Comparison of ENCODE assay signal across 9 mouse cellular contexts in the genomic region with DNA sequence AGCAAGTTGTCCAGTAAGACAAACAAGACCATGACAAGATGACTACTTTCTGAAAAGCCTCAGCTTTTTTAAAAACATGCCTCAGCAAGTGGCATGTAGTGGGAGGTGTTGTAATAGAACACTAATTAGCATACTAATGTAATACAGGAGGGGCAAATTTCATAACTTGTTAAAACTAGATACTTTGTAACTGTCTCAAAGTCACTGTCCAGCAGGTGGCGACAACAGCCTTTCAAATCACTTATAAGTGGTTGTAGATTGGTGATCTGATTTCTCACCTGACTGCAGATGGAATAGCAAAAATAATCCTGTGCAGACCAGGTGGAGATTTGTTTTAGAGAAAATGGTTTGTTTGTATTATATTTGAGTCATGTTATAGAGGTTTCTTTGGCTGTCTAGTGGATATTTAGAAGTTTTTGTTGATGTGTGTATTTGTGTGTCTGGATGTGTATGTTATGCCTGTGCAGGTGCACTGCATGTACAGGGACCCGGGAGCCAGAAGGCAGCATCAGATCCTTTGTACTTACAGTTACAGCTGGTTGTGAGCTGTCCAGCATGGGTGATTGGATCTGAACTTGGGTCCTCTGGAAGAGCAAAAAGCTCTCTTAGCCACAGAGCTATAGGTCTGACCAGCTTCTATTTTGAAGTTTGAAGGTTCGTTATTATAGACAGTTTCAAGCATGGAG. TPM values are rescaled to one million over a fixed set of nuclear protein-coding genes. Genes with fewer than 3 reads are reported as not detected.
DNase-seq lines count a peak whose midpoint lies in the region; ATAC-seq and TF ChIP-seq lines count a peak whose summit lies in the region.
"Had no signal": no experiment of that assay in that cellular context is flagged by ENCODE, and none has a peak within 500 bp of the region (broad histone marks: within the 10 kb centered on the region; RNA-seq: fewer than 3 reads in every experiment).

No protein-coding gene starts in this region.

- H3K79me2 ChIP-seq in liver, adult 2 months (ENCODE audit: control insufficient read depth, insufficient read depth, low read length) = no peaks in the 10 kb centered on the region

- H3K9ac ChIP-seq in liver, adult 2 months (ENCODE audit: low read depth, low read length) = no peak overlapping the region
- H3K9ac ChIP-seq in liver, embryonic 11.5 days (ENCODE audit: low read depth, low read length) = no peak overlapping the region
- no peak overlapping the region for H3K9ac ChIP-seq in forebrain, embryonic 14.5 days (ENCODE audit: low read length)
- no peak overlapping the region for H3K9ac ChIP-seq in intestine, embryonic 14.5 days (ENCODE audit: low read length)
- no peak overlapping the region for H3K9ac ChIP-seq in midbrain, postnatal 0 days (replicated peaks; ENCODE audit: low read length, poor library complexity, severe bottlenecking)
- H3K9ac ChIP-seq: embryonic facial prominence, embryonic 13.5 days had no signal

- WGBS in liver, adult 2 months = 61% methylated on average over 3 of the region's 3 CpGs
- WGBS in liver, embryonic 11.5 days = 64% methylated on average over 3 of the region's 3 CpGs
- 64% methylated on average over 3 of the region's 3 CpGs for WGBS in forebrain, embryonic 14.5 days
- 64% methylated on average over 3 of the region's 3 CpGs for WGBS in intestine, embryonic 14.5 days
- WGBS in midbrain, postnatal 0 days = 65% methylated on average over 3 of the region's 3 CpGs

- no peaks in the 10 kb centered on the region for H3K9me3 ChIP-seq in liver, embryonic 11.5 days (ENCODE audit: control insufficient read depth, low read length)
- H3K9me3 ChIP-seq in forebrain, embryonic 14.5 days (replicated peaks; ENCODE audit: control insufficient read depth, low read length) = no peaks in the 10 kb centered on the region
- H3K9me3 ChIP-seq in intestine, embryonic 14.5 days (ENCODE audit: control insufficient read depth, low read length) = no peaks in the 10 kb centered on the region
- H3K9me3 ChIP-seq in midbrain, postnatal 0 days (ENCODE audit: low read length) = no peaks in the 10 kb centered on the region
- H3K9me3 ChIP-seq: embryonic facial prominence, embryonic 13.5 days had no signal

- TF ChIP-seq POLR2A in liver, adult 2 months (IDR thresholded peaks at IDR 0.05; ENCODE audit: extremely low read depth, insufficient read depth, low read length) = no peak
- TF ChIP-seq POLR2A in brain, embryonic 14.5 days (IDR thresholded peaks at IDR 0.05; ENCODE audit: borderline replicate concordance, extremely low read depth, insufficient read depth, insufficient read length, poor library complexity, severe bottlenecking) = no peak

- 0 out of 2 replicates have a peak, but pooled peaks have one; percentile 5 for TF ChIP-seq CTCF in liver, adult 2 months (IDR thresholded peaks at IDR 0.05; ENCODE audit: low read depth, low read length)
- peak; percentile 57; the same call in 1 of the 2 replicates for TF ChIP-seq CTCF in brain, embryonic 14.5 days (IDR thresholded peaks at IDR 0.05; ENCODE audit: borderline replicate concordance, extremely low read depth, insufficient read depth, insufficient read length)
- TF ChIP-seq CTCF in midbrain, postnatal 0 days (IDR thresholded peaks at IDR 0.05) = peak; percentile 88

- no peaks in the 10 kb centered on the region for H3K27me3 ChIP-seq in liver, adult 2 months (ENCODE audit: control insufficient read depth, insufficient read depth, low read length)
- H3K27me3 ChIP-seq in liver, embryonic 11.5 days (replicated peaks; ENCODE audit: control insufficient read depth, insufficient read depth, low read length) = no peaks in the 10 kb centered on the region
- no peaks in the 10 kb centered on the region for H3K27me3 ChIP-seq in forebrain, embryonic 14.5 days (replicated peaks; ENCODE audit: control insufficient read depth, insufficient read depth, low read length)
- no peaks in the 10 kb centered on the region for H3K27me3 ChIP-seq in intestine, embryonic 14.5 days (replicated peaks; ENCODE audit: control insufficient read depth, insufficient read depth, low read length)
- no peaks in the 10 kb centered on the region for H3K27me3 ChIP-seq in midbrain, postnatal 0 days (ENCODE audit: insufficient read depth, low read length)
- H3K27me3 ChIP-seq: embryonic facial prominence, embryonic 13.5 days had no signal

- no peak overlapping the region for H3K4me3 ChIP-seq in liver, adult 2 months (ENCODE audit: insufficient read depth, low read depth, low read length)
- H3K4me3 ChIP-seq in liver, embryonic 11.5 days (ENCODE audit: low read depth, low read length) = no peak overlapping the region
- no peak overlapping the region for H3K4me3 ChIP-seq in forebrain, embryonic 14.5 days (ENCODE audit: low read depth, low read length)
- H3K4me3 ChIP-seq in intestine, embryonic 14.5 days (ENCODE audit: low read depth, low read length) = no peak overlapping the region
- no peak overlapping the region for H3K4me3 ChIP-seq in midbrain, postnatal 0 days (ENCODE audit: low read depth, low read length)
- H3K4me3 ChIP-seq: embryonic facial prominence, embryonic 13.5 days had no signal

- H3K4me1 ChIP-seq in liver, adult 2 months (ENCODE audit: control insufficient read depth, insufficient read depth, low read length) = no peaks in the 10 kb centered on the region
- H3K4me1 ChIP-seq in liver, embryonic 11.5 days (replicated peaks; ENCODE audit: control insufficient read depth, insufficient read depth, low read length) = no peaks in the 10 kb centered on the region
- no peaks in the 10 kb centered on the region for H3K4me1 ChIP-seq in forebrain, embryonic 14.5 days (ENCODE audit: control insufficient read depth, insufficient read depth, low read length)
- no peaks in the 10 kb centered on the region for H3K4me1 ChIP-seq in intestine, embryonic 14.5 days (replicated peaks; ENCODE audit: control insufficient read depth, insufficient read depth, low read length)
- H3K4me1 ChIP-seq in midbrain, postnatal 0 days (ENCODE audit: insufficient read depth, low read length) = no peaks in the 10 kb centered on the region
- H3K4me1 ChIP-seq: embryonic facial prominence, embryonic 13.5 days had no signal

- peaks cover 7% of the 10 kb centered on the region; the same call in 1 of the 2 replicates for H3K36me3 ChIP-seq in liver, adult 2 months (ENCODE audit: control insufficient read depth, insufficient read depth, low read length)
- no peaks in the 10 kb centered on the region; the same call in 1 of the 2 replicates for H3K36me3 ChIP-seq in liver, embryonic 11.5 days (ENCODE audit: control insufficient read depth, insufficient read depth, low read length)
- H3K36me3 ChIP-seq in forebrain, embryonic 14.5 days (ENCODE audit: control insufficient read depth, insufficient read depth, low read length) = peaks cover 5% of the 10 kb centered on the region; the same call in 1 of the 2 replicates
- H3K36me3 ChIP-seq in intestine, embryonic 14.5 days (ENCODE audit: control insufficient read depth, insufficient read depth, low read length) = peaks cover 26% of the 10 kb centered on the region
- H3K36me3 ChIP-seq in midbrain, postnatal 0 days (ENCODE audit: insufficient read depth, low read length) = peaks cover 6% of the 10 kb centered on the region; the same call in 1 of the 2 replicates

- no peak for ATAC-seq in liver, embryonic 11.5 days (replicated peaks; ENCODE audit: low FRiP score)
- peak; percentile 60 for ATAC-seq in forebrain, embryonic 14.5 days
- ATAC-seq in intestine, embryonic 14.5 days (replicated peaks; ENCODE audit: low FRiP score, low TSS enrichment, low read depth) = 0 out of 2 replicates have a peak, but pooled peaks have one; percentile 43
- peak; percentile 63 for ATAC-seq in midbrain, postnatal 0 days (ENCODE audit: low FRiP score)

- intact Hi-C loops in left cerebral cortex, postnatal 14 days (cut with DNase I) = loop anchor here (2.0 to 10.0 kb wide), 2 partner anchors 408 to 502 kb away; no protein-coding TSS in a partner anchor

- no peak overlapping the region for H3K27ac ChIP-seq in liver, adult 2 months (replicated peaks; ENCODE audit: insufficient read depth, low read depth, low read length)
- no peak overlapping the region for H3K27ac ChIP-seq in liver, embryonic 11.5 days (ENCODE audit: low read depth, low read length)
- H3K27ac ChIP-seq in forebrain, embryonic 14.5 days (ENCODE audit: low read depth, low read length) = no peak overlapping the region
- H3K27ac ChIP-seq in intestine, embryonic 14.5 days (ENCODE audit: low read depth) = no peak overlapping the region
- H3K27ac ChIP-seq in midbrain, postnatal 0 days (ENCODE audit: low read depth, low read length) = no peak overlapping the region
- H3K27ac ChIP-seq: embryonic facial prominence, embryonic 13.5 days had no signal

- H3K4me2 ChIP-seq in liver, embryonic 11.5 days = no peak overlapping the region
- H3K4me2 ChIP-seq in forebrain, embryonic 14.5 days (ENCODE audit: low read length) = no peak overlapping the region
- H3K4me2 ChIP-seq in intestine, embryonic 14.5 days (ENCODE audit: low read length) = no peak overlapping the region
- no peak overlapping the region for H3K4me2 ChIP-seq in midbrain, postnatal 0 days (ENCODE audit: low read depth, low read length, poor library complexity, severe bottlenecking)
- H3K4me2 ChIP-seq: embryonic facial prominence, embryonic 13.5 days had no signal

- DNase-seq in liver, adult 2 months (ENCODE audit: extremely low read depth, low read depth, low spot score) = peak; percentile 69
- DNase-seq in liver, embryonic 11.5 days (ENCODE audit: low spot score) = no peak
- peak; percentile 87 for DNase-seq in brain, embryonic 14.5 days (ENCODE audit: low read depth)
- peak; percentile 87 for DNase-seq in forebrain, embryonic 14.5 days (ENCODE audit: low spot score)
- DNase-seq in intestine, embryonic 14.5 days (ENCODE audit: low spot score) = peak; percentile 83
- DNase-seq in left cerebral cortex, postnatal 14 days (ENCODE audit: low spot score in 2 of 2) = peak; percentile 76 to 80
- DNase-seq in midbrain, postnatal 0 days (ENCODE audit: low spot score) = peak; percentile 87
- DNase-seq in thymus, postnatal 14 days = peak; percentile 55

RNA-seq across cellular contexts. Expression of a gene that starts 57.9 kb away (rescaled TPM):
- total RNA-seq in liver, adult 2 months (2014; rRNA removed) = 20.3 and 20.6 TPM in 2 replicates
- polyA plus RNA-seq in liver, adult 2 months (2012; rRNA removed) = 4.0 and 5.1 TPM in 2 replicates
- polyA plus RNA-seq in liver, embryonic 11.5 days (2014; fragmentation: Nextera tagmentation; extraction: Ambion mirVana) = 31.0 and 33.0 TPM in 2 replicates
- 9.1 and 9.3 TPM in 2 replicates for polyA plus RNA-seq in brain, embryonic 14.5 days (2012; rRNA removed)
- 16.8 TPM in 2 replicates for polyA plus RNA-seq in forebrain, embryonic 14.5 days (2014; fragmentation: Nextera tagmentation; extraction: Ambion mirVana)
- polyA plus RNA-seq in intestine, embryonic 14.5 days (2014; fragmentation: Nextera tagmentation; extraction: Ambion mirVana) = 23.6 and 26.0 TPM in 2 replicates
- 10 to 100 TPM; 12.9 to 14.5 TPM for total RNA-seq in left cerebral cortex, postnatal 14 days (2021)
- total RNA-seq in midbrain, postnatal 0 days (2014; rRNA removed) = 14.6 and 21.9 TPM in 2 replicates
- polyA plus RNA-seq in midbrain, postnatal 0 days (2015; fragmentation: Nextera tagmentation; extraction: Ambion mirVana) = 11.4 and 11.5 TPM in 2 replicates

Comparison
In these comparisons a context has a peak if more than half of its experiments do, and no peak if none do; other contexts are left out.
1. CTCF ChIP-seq: peak in every context shown above with its lines; median percentile 88 in midbrain, postnatal 0 days; 57 in brain, embryonic 14.5 days; 5 in liver, adult 2 months.